ENCODE assay signal across 23 mouse cellular contexts in genomic region chr1:30583860-30584259, GRCm38 (mm10).
DNase-seq lines count a peak whose midpoint lies in the region; ATAC-seq lines count a peak whose summit lies in the region.
"Had no signal": no experiment of that assay in that cellular context is flagged by ENCODE, and none has a peak within 500 bp of the region (broad histone marks: within the 10 kb centered on the region; RNA-seq: fewer than 3 reads in every experiment).

No protein-coding gene starts in this region.

- H3K9ac ChIP-seq in neural tube, embryonic 14.5 days (replicated peaks; ENCODE audit: low read depth, low read length), result no peak overlapping the region
- H3K9ac ChIP-seq: forebrain, embryonic 13.5 days; heart, embryonic 12.5 days; heart, embryonic 15.5 days; hindbrain, embryonic 13.5 days had no signal

- no peak overlapping the region for H3K27ac ChIP-seq in neural tube, embryonic 14.5 days (ENCODE audit: low read depth, low read length)
- H3K27ac ChIP-seq: forebrain, embryonic 10.5 days; forebrain, embryonic 13.5 days; heart, embryonic 15.5 days; hindbrain, embryonic 10.5 days; hindbrain, embryonic 13.5 days had no signal

- WGBS in neural tube, embryonic 14.5 days, result 83% methylated on average over 6 of the region's 6 CpGs

- no peaks in the 10 kb centered on the region for H3K9me3 ChIP-seq in neural tube, embryonic 14.5 days (ENCODE audit: control insufficient read depth, low read length)
- H3K9me3 ChIP-seq: forebrain, embryonic 10.5 days; forebrain, embryonic 13.5 days; heart, embryonic 12.5 days; heart, embryonic 15.5 days; hindbrain, embryonic 10.5 days; hindbrain, embryonic 13.5 days had no signal

- no peaks in the 10 kb centered on the region for H3K36me3 ChIP-seq in neural tube, embryonic 14.5 days (ENCODE audit: control insufficient read depth, insufficient read depth, low read length)
- H3K36me3 ChIP-seq: forebrain, embryonic 10.5 days; heart, embryonic 12.5 days; heart, embryonic 15.5 days; hindbrain, embryonic 10.5 days; hindbrain, embryonic 13.5 days had no signal

- H3K4me1 ChIP-seq in neural tube, embryonic 14.5 days (ENCODE audit: control insufficient read depth, insufficient read depth, low read length), result no peaks in the 10 kb centered on the region
- H3K4me1 ChIP-seq: forebrain, embryonic 10.5 days; forebrain, embryonic 13.5 days; heart, embryonic 12.5 days; heart, embryonic 15.5 days; hindbrain, embryonic 10.5 days; hindbrain, embryonic 13.5 days had no signal

- DNase-seq in lung, postnatal 36 days, result peak; percentile 11
- DNase-seq in lung, postnatal 4 days, result no peak
- no peak for DNase-seq in neural tube, embryonic 10.5 days (ENCODE audit: extremely low spot score, low spot score)
- DNase-seq in kidney, postnatal 10 days, result no peak
- DNase-seq in kidney, postnatal 25 days, result no peak
- DNase-seq: adrenal gland, adult 8-10 months; adrenal gland, postnatal 25 days; cerebellum, adult 18-20 months; cerebellum, adult 9-10 months; gastrocnemius, postnatal 10 days; heart, adult 18-20 months; heart, postnatal 10 days; heart, postnatal 36 days had no signal

- H3K27me3 ChIP-seq in neural tube, embryonic 14.5 days (ENCODE audit: control insufficient read depth, insufficient read depth, low read length), result no peaks in the 10 kb centered on the region
- H3K27me3 ChIP-seq: forebrain, embryonic 13.5 days; heart, embryonic 12.5 days; heart, embryonic 15.5 days; hindbrain, embryonic 13.5 days had no signal

- no peak overlapping the region for H3K4me3 ChIP-seq in neural tube, embryonic 14.5 days (ENCODE audit: low read depth, low read length)
- H3K4me3 ChIP-seq: forebrain, embryonic 10.5 days; forebrain, embryonic 13.5 days; heart, embryonic 12.5 days; heart, embryonic 15.5 days; hindbrain, embryonic 10.5 days; hindbrain, embryonic 13.5 days had no signal

- no peak overlapping the region for H3K4me2 ChIP-seq in neural tube, embryonic 14.5 days (ENCODE audit: low read depth, low read length)
- H3K4me2 ChIP-seq: forebrain, embryonic 13.5 days; heart, embryonic 12.5 days; heart, embryonic 15.5 days; hindbrain, embryonic 13.5 days had no signal

- 0 out of 2 replicates have a peak, but pooled peaks have one; percentile 29 for ATAC-seq in neural tube, embryonic 14.5 days (ENCODE audit: low read depth)
- ATAC-seq in megakaryocyte progenitor cell, adult 5-6 weeks (replicated peaks; ENCODE audit: poor library complexity), result peak; percentile 72
- ATAC-seq: activated CD4-positive, CD25-positive, alpha-beta regulatory T cell, adult 4 months; forebrain, embryonic 16.5 days had no signal
